Mouse (Mus musculus) ES-Bruce4 (cell line): ENCODE results near the gene Gm17654. TPM values are rescaled to one million over a fixed set of nuclear protein-coding genes. Genes with fewer than 3 reads are reported as not detected.
"Not testable (repeated sequence)": the region's sequence is repeated elsewhere in the genome, so short reads cannot be mapped to it uniquely, and the experiment has no call there.

Source experiments
- H3K27ac ChIP-seq: 2 replicates; pipeline ENCODE4 v1.5.1; 2012; ENCODE audit warnings: low read length, inconsistent platforms; ENCODE audit not compliant: insufficient read depth
- H3K27me3 ChIP-seq: 2 replicates; pipeline ENCODE4 v1.6.1; 2012; ENCODE audit warnings: mild to moderate bottlenecking, low read length, inconsistent platforms; ENCODE audit not compliant: control insufficient read depth, poor library complexity, insufficient read depth, severe bottlenecking
- H3K36me3 ChIP-seq: 2 replicates; pipeline ENCODE4 v1.6.1; 2012; ENCODE audit warnings: inconsistent platforms, mild to moderate bottlenecking, low read length, moderate library complexity; ENCODE audit not compliant: control insufficient read depth, poor library complexity, insufficient read depth, severe bottlenecking
- H3K4me1 ChIP-seq: one replicate; pipeline ENCODE4 v1.8.1; 2011; ENCODE audit warnings: low read length; ENCODE audit not compliant: control insufficient read depth, insufficient read depth
- H3K4me3 ChIP-seq: 2 replicates; pipeline ENCODE4 v1.5.1; 2011; ENCODE audit warnings: low read depth, mild to moderate bottlenecking, low read length
- H3K9ac ChIP-seq: 2 replicates; pipeline ENCODE4 v1.6.1; 2012; ENCODE audit warnings: low read depth, mild to moderate bottlenecking, inconsistent platforms; ENCODE audit not compliant: poor library complexity, severe bottlenecking
- H3K9me3 ChIP-seq: replicated peaks from 2 replicates; pipeline ENCODE4 v1.6.1; 2012; ENCODE audit warnings: mild to moderate bottlenecking, low read length, inconsistent platforms; ENCODE audit not compliant: control insufficient read depth, poor library complexity, insufficient read depth, severe bottlenecking
- polyA plus RNA-seq: library from polyadenylated mRNA; stranded (reverse); fragments of >200 nt; gene quantifications from 2 replicates; pipeline ENCODE4 v1.2.4, GENCODE M21; 2011; ENCODE audit warnings: low read depth; ENCODE audit not compliant: missing spikeins, insufficient read depth, insufficient read length

The Gm17654 gene
- polyA plus RNA-seq, 1 experiment = not detected

DNA sequence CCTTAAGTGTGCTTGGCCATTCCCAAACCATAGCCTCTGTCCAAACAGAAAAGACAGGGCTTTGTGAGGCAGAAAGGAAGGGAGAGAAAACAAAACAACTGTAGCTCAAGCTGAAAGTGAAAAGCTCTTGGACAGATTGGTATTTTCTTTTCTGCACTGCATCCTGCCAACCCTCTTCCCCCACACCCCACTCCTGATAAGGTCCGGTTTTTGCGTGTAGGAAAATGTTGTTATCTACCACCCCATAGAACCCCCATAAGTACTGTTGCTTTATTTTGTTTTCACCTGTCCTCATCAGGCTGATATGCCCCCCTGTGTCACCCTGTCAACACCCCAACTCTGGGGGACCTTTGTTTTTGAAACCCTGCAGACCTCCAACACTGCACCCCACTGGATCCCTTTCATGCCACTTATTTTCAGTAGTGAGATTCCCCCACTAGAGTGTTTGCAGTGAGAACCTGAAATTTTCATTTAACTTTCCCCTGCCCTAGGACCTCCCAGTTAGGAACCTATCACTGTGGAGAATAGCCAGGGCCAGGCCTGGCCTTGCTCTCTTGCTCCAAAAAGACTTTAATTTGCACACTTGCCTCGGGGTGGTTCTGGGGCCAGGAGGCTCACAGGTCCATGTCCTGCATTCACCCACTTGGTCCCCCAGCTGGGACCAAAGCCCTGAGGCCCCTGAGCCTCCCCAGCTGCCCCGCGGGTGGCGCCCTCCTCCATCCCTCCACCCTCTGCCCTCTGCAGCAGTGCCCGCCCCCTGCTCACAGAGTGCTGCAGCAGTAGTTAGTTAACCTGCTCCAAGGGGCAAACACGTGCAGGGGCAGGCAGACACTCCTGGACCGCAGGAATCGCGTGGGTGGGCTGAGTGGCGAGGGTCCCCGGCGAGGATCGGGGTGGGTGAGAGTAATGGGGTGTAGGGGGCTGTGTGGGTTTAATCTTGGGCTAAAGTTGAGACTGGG lies 47.6 kb downstream of the Gm17654 start:
- H3K27me3 ChIP-seq, H3K27ac ChIP-seq, H3K4me1 ChIP-seq, H3K9ac ChIP-seq, H3K9me3 ChIP-seq, H3K4me3 ChIP-seq, H3K36me3 ChIP-seq: not testable (repeated sequence)

Other genes with a start within 250 kb of the Gm17654 start
- not detected in 2 replicates for gene 1700001F09Rik, start 231.3 kb downstream of the Gm17654 start, polyA plus RNA-seq
- gene Gm8138, start 162.8 kb downstream of the Gm17654 start, polyA plus RNA-seq = not detected in 2 replicates
- not detected in 2 replicates for gene Gm5799, start 35.6 kb downstream of the Gm17654 start, polyA plus RNA-seq
- gene Gm10375, start 28.9 kb upstream of the Gm17654 start, polyA plus RNA-seq = not detected in 2 replicates
- gene Gm8165, start 98.1 kb upstream of the Gm17654 start, polyA plus RNA-seq = not detected in 2 replicates
- 31.7 and 35.6 TPM in 2 replicates for gene Gm7324, start 118.7 kb upstream of the Gm17654 start, polyA plus RNA-seq
- not detected in 2 replicates for gene Gm16506, start 148.3 kb upstream of the Gm17654 start, polyA plus RNA-seq
- gene Gm6526, start 168.7 kb upstream of the Gm17654 start, polyA plus RNA-seq = not detected in 2 replicates
- gene Gm8180, start 205.6 kb upstream of the Gm17654 start, polyA plus RNA-seq = not detected in 2 replicates